Mouse (Mus musculus): ENCODE data around the gene Aanat. TPM values are rescaled to one million over a fixed set of nuclear protein-coding genes. Genes with fewer than 3 reads are reported as not detected.

Aanat gene
- total RNA-seq, 2 experiments from 2014 or later: 0.34 to 0.35 TPM

- intact Hi-C loops (cut with DNase I): loop anchor here (2.0 kb wide), 1 partner anchor 25 kb away; no protein-coding TSS in a partner anchor
- no peak for DNase-seq (ENCODE audit: low spot score in 2 of 2)
These were observed 59.3 kb downstream of the Aanat start for GRCm38 (mm10) chr11:116645446-116646110.

GRCm38 (mm10) chr11:116646136-116646535, 59.9 kb downstream of the Aanat start:
- intact Hi-C loops (cut with DNase I): no loop called here
- no peak for DNase-seq (ENCODE audit: low spot score in 2 of 2)

GRCm38 (mm10) chr11:116646771-116647170, 60.5 kb downstream of the Aanat start:
- intact Hi-C loops (cut with DNase I): no loop called here
- DNase-seq (ENCODE audit: low spot score in 2 of 2): no peak

Other genes with a start within 250 kb of the Aanat start
- 100 to 1,000 TPM; 228 to 235 TPM for gene Rnf157, start 173.4 kb upstream of the Aanat start, total RNA-seq (2021)
- 10 to 100 TPM; 30.1 to 32.0 TPM for gene Ubald2, start 152.3 kb upstream of the Aanat start, total RNA-seq (2021)
- gene Qrich2, start 120.2 kb upstream of the Aanat start, total RNA-seq (2021): not detected
- 10 to 100 TPM; 70.6 to 82.9 TPM for gene Prpsap1, start 92.2 kb upstream of the Aanat start, total RNA-seq (2021)
- gene Sphk1, start 55.5 kb upstream of the Aanat start, total RNA-seq (2021): 1 to 10 TPM; 4.7 to 5.9 TPM
- gene Ube2o, start 5.0 kb upstream of the Aanat start, total RNA-seq (2021): 100 to 1,000 TPM; 134 to 139 TPM
- gene Rhbdf2, start 40.6 kb downstream of the Aanat start, total RNA-seq (2021): 1 to 10 TPM; 1.5 to 1.9 TPM
- gene Prcd, start 67.1 kb downstream of the Aanat start, total RNA-seq (2021): 1 to 10 TPM; 2.8 to 3.0 TPM
- 10 to 100 TPM; 26.7 to 34.7 TPM for gene Cygb, start 67.9 kb downstream of the Aanat start, total RNA-seq (2021)
- gene St6galnac1, start 189.1 kb downstream of the Aanat start, total RNA-seq (2021): not detected
- 10 to 100 TPM; 14.9 to 15.9 TPM for gene Mxra7, start 241.6 kb downstream of the Aanat start, total RNA-seq (2021)